Mouse (Mus musculus): ENCODE measurements around the gene Actr3b. TPM values are rescaled to one million over a fixed set of nuclear protein-coding genes. Genes with fewer than 3 reads are reported as not detected.
"Not testable (repeated sequence)": the region's sequence is repeated elsewhere in the genome, so short reads cannot be mapped to it uniquely, and the experiment has no call there.

Actr3b gene
- polyA plus RNA-seq, 1 experiment from 2014 or later, result 5.2 TPM

GRCm38 (mm10) chr5:25870632-25871031, 110.8 kb downstream of the Actr3b start:
- no peaks in the 10 kb centered on the region for H3K36me3 ChIP-seq
- no peak overlapping the region for H3K4me3 ChIP-seq (replicated peaks)
- H3K27ac ChIP-seq, result no peak overlapping the region
- H3K9ac ChIP-seq, result no peak overlapping the region
- peaks cover 7% of the 10 kb centered on the region for H3K4me1 ChIP-seq
- no peaks in the 10 kb centered on the region for H3K27me3 ChIP-seq
- 60% methylated on average over 3 of the region's 3 CpGs for WGBS
- ATAC-seq (replicated peaks; ENCODE audit: low FRiP score), result no peak
- H3K9me3 ChIP-seq (replicated peaks), result no peaks in the 10 kb centered on the region
- no peak overlapping the region for H3K4me2 ChIP-seq

- H3K27me3 ChIP-seq, result no peaks in the 10 kb centered on the region
These were observed 111.7 kb downstream of the Actr3b start for GRCm38 (mm10) chr5:25871342-25872023.

GRCm38 (mm10) chr5:25873046-25873445, 113.2 kb downstream of the Actr3b start:
- Histone ChIP-seq H3K27me3 (no peaks in the 10 kb centered on the region), H3K4me3 (replicated peaks) (no peak overlapping the region), H3K27ac (no peak overlapping the region), H3K36me3 (no peaks in the 10 kb centered on the region), H3K9me3 (replicated peaks) (no peaks in the 10 kb centered on the region), H3K4me1 (peaks cover 7% of the 10 kb centered on the region), H3K4me2 (no peak overlapping the region), H3K9ac (no peak overlapping the region)
- 64% methylated on average over 2 of the region's 2 CpGs for WGBS
- no peak for ATAC-seq (replicated peaks; ENCODE audit: low FRiP score)

More at GRCm38 (mm10) chr5:25871342-25872023, 111.7 kb downstream of the Actr3b start:
- H3K9ac ChIP-seq, result no peak overlapping the region
- no peak overlapping the region for H3K27ac ChIP-seq
- 92% methylated on average over 12 of the region's 12 CpGs for WGBS
- ATAC-seq (replicated peaks; ENCODE audit: low FRiP score), result no peak
- no peak overlapping the region for H3K4me2 ChIP-seq
- H3K4me3 ChIP-seq (replicated peaks), result no peak overlapping the region
- H3K4me1 ChIP-seq, result peaks cover 7% of the 10 kb centered on the region
- no peaks in the 10 kb centered on the region for H3K36me3 ChIP-seq
- no peaks in the 10 kb centered on the region for H3K9me3 ChIP-seq (replicated peaks)

- not testable (repeated sequence) for H3K9me3 ChIP-seq (replicated peaks); H3K27me3 ChIP-seq; ATAC-seq (replicated peaks; ENCODE audit: low FRiP score); H3K36me3 ChIP-seq; H3K4me3 ChIP-seq (replicated peaks); H3K4me2 ChIP-seq; H3K9ac ChIP-seq; H3K4me1 ChIP-seq; H3K27ac ChIP-seq
These were observed 116.1 kb downstream of the Actr3b start for GRCm38 (mm10) chr5:25875927-25876326.

GRCm38 (mm10) chr5:25877281-25877680, 117.5 kb downstream of the Actr3b start:
- Histone ChIP-seq H3K36me3 (no peaks in the 10 kb centered on the region), H3K9ac (no peak overlapping the region), H3K9me3 (replicated peaks) (no peaks in the 10 kb centered on the region), H3K27ac (no peak overlapping the region), H3K27me3 (no peaks in the 10 kb centered on the region), H3K4me1 (no peaks in the 10 kb centered on the region), H3K4me2 (no peak overlapping the region), H3K4me3 (replicated peaks) (no peak overlapping the region)
- ATAC-seq (replicated peaks; ENCODE audit: low FRiP score), result no peak
- 60% methylated on average over 5 of the region's 5 CpGs for WGBS

- Histone ChIP-seq H3K9ac (no peak overlapping the region), H3K4me2 (no peak overlapping the region), H3K36me3 (no peaks in the 10 kb centered on the region), H3K4me3 (replicated peaks) (no peak overlapping the region), H3K4me1 (no peaks in the 10 kb centered on the region), H3K27me3 (no peaks in the 10 kb centered on the region), H3K27ac (no peak overlapping the region), H3K9me3 (replicated peaks) (no peaks in the 10 kb centered on the region)
- WGBS, result 87% methylated on average over 3 of the region's 3 CpGs
- no peak for ATAC-seq (replicated peaks; ENCODE audit: low FRiP score)
These were observed 118.2 kb downstream of the Actr3b start for GRCm38 (mm10) chr5:25877996-25878395.

- H3K4me1 ChIP-seq, result no peaks in the 10 kb centered on the region
- no peak overlapping the region for H3K4me3 ChIP-seq (replicated peaks)
- H3K27ac ChIP-seq, result no peak overlapping the region
- H3K9me3 ChIP-seq (replicated peaks), result no peaks in the 10 kb centered on the region
- H3K9ac ChIP-seq, result no peak overlapping the region
- H3K27me3 ChIP-seq, result no peaks in the 10 kb centered on the region
- 18% methylated on average over 3 of the region's 3 CpGs for WGBS
- H3K36me3 ChIP-seq, result no peaks in the 10 kb centered on the region
- no peak for ATAC-seq (replicated peaks; ENCODE audit: low FRiP score)
- no peak overlapping the region for H3K4me2 ChIP-seq
These were observed 126.9 kb downstream of the Actr3b start for GRCm38 (mm10) chr5:25886708-25887107.

- H3K4me3 ChIP-seq (replicated peaks), result no peak overlapping the region
- H3K4me2 ChIP-seq, result no peak overlapping the region
- ATAC-seq (replicated peaks; ENCODE audit: low FRiP score), result no peak
- no peaks in the 10 kb centered on the region for H3K4me1 ChIP-seq
- no peak overlapping the region for H3K27ac ChIP-seq
- H3K9ac ChIP-seq, result no peak overlapping the region
- no peaks in the 10 kb centered on the region for H3K27me3 ChIP-seq
- H3K36me3 ChIP-seq, result no peaks in the 10 kb centered on the region
- no peaks in the 10 kb centered on the region for H3K9me3 ChIP-seq (replicated peaks)
- 57% methylated on average over 3 of the region's 3 CpGs for WGBS
These were observed 130.1 kb downstream of the Actr3b start for GRCm38 (mm10) chr5:25889746-25890382.

- no peak overlapping the region for H3K9ac ChIP-seq
- ATAC-seq (replicated peaks; ENCODE audit: low FRiP score), result no peak
- no peaks in the 10 kb centered on the region for H3K9me3 ChIP-seq (replicated peaks)
- H3K4me3 ChIP-seq (replicated peaks), result no peak overlapping the region
- no peak overlapping the region for H3K4me2 ChIP-seq
- H3K27me3 ChIP-seq, result no peaks in the 10 kb centered on the region
- 73% methylated on average over 1 of the region's 1 CpGs for WGBS
- H3K4me1 ChIP-seq, result no peaks in the 10 kb centered on the region
- no peaks in the 10 kb centered on the region for H3K36me3 ChIP-seq
- no peak overlapping the region for H3K27ac ChIP-seq
These were observed 131.5 kb downstream of the Actr3b start for GRCm38 (mm10) chr5:25891321-25891720.

Other genes with a start within 250 kb of the Actr3b start
- 0.10 TPM in 1 of 2 replicates, not detected in the other for gene Cct8l1, start 243.9 kb upstream of the Actr3b start, polyA plus RNA-seq (2015; fragmentation: Nextera tagmentation; extraction: Ambion mirVana)
- gene Xrcc2, start 54.2 kb upstream of the Actr3b start, polyA plus RNA-seq (2015; fragmentation: Nextera tagmentation; extraction: Ambion mirVana), result 10.5 and 10.9 TPM in 2 replicates
- gene Gm21663, start 182.4 kb downstream of the Actr3b start, polyA plus RNA-seq (2015; fragmentation: Nextera tagmentation; extraction: Ambion mirVana), result not detected in 2 replicates
- gene Gm21671, start 194.4 kb downstream of the Actr3b start, polyA plus RNA-seq (2015; fragmentation: Nextera tagmentation; extraction: Ambion mirVana), result not detected in 2 replicates
- gene Gm21680, start 212.7 kb downstream of the Actr3b start, polyA plus RNA-seq (2015; fragmentation: Nextera tagmentation; extraction: Ambion mirVana), result 0.12 TPM in 1 of 2 replicates, not detected in the other
- 0.08 TPM in 1 of 2 replicates, not detected in the other for gene Gm21698, start 228.7 kb downstream of the Actr3b start, polyA plus RNA-seq (2015; fragmentation: Nextera tagmentation; extraction: Ambion mirVana)
- 0.19 TPM in 1 of 2 replicates, not detected in the other for gene Gm1979, start 244.8 kb downstream of the Actr3b start, polyA plus RNA-seq (2015; fragmentation: Nextera tagmentation; extraction: Ambion mirVana)